Mouse (Mus musculus): ENCODE results near the gene Gm45785.

Gm45785 gene

GRCm38 (mm10) chr7:140857550-140858505, 1.7 kb upstream of the Gm45785 start, which contains the start of gene Bet1l:
Bet1l (minus strand) TSS chr7:140857577.
- no peak for DNase-seq (ENCODE audit: low spot score in 2 of 2)

DNA sequence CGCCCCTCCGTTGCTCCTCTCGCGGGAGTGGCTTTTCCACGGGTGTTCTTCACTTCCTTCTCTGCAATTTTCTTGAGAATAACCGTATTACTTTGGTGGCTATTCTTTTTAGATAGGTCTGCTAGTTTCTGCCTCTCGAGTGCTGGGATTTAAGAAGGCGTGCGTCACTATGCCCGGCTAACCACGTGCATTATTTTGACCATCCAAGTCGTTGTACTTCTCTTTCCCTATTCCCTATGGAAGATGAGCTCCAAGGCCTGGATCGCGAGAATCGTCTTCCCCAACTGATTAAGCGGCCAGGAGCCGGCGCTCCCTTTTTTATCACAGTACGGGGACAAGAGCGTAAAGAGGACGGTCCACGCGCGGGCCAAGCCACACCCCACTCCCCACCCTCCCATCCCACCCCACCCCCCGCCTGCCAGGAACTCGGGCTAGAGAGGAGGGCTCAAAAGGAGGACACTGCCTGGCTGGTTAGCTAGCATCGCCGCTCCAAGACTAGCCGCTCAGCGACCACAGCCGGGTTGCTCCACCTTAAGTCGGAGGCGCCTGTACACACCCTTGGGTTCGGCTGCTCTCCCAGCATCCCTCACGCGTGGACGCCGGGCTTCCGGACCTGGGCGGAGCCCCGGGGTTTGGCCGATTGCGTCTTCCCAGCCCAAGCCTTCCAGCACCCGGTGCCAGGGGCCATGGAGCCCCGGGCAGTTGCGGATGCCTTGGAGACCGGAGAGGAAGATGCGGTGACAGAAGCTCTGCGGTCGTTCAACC, 836 bp upstream of the Gm45785 start, which contains the start of gene Ric8a:
Gene Ric8a, plus strand, starts transcription at position 173 of the 765 bp plus-strand sequence.
- peak; percentile 87 to 89 for DNase-seq (ENCODE audit: low spot score in 2 of 2)

- no peak for DNase-seq (ENCODE audit: low spot score in 2 of 2)
Measured at GRCm38 (mm10) chr7:140855181-140855580, 950 bp downstream of the Gm45785 start.

GRCm38 (mm10) chr7:140854483-140854882, 1.6 kb downstream of the Gm45785 start:
- DNase-seq (ENCODE audit: low spot score in 2 of 2) = no peak

DNA sequence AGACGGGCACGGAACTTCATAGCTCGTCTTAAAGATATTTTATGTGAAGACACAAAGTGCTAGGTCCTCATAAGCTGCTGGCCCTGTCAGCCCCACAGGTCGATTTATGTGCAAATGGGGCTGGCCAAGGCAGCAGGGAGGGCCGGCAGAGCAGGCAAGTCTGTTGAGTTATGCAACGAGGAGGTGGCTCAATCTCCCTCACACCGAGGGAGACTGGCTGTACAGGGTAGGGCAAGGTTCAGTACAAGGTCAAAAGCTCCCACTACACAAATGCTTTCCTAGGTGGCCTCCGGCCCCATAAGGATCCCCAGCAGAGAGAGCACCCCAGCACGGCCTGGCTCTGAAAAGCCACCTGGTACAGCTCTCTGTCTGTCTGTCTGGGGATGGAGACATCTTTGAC, 2.7 kb downstream of the Gm45785 start:
- no peak for DNase-seq (ENCODE audit: low spot score in 2 of 2)

GRCm38 (mm10) chr7:140851916-140852315, 4.2 kb downstream of the Gm45785 start:
- no peak for DNase-seq (ENCODE audit: low spot score in 2 of 2)

GRCm38 (mm10) chr7:140848591-140848990, 7.5 kb downstream of the Gm45785 start:
- DNase-seq (ENCODE audit: low spot score in 2 of 2) = no peak

GRCm38 (mm10) chr7:140847755-140848580, 8.2 kb downstream of the Gm45785 start, which contains the start of gene Odf3:
Odf3 (plus strand) TSS chr7:140847805.
- peak in 1 of 2 experiments; percentile 76 for DNase-seq (ENCODE audit: low spot score in 2 of 2)

- DNase-seq (ENCODE audit: low spot score in 2 of 2) = no peak
Measured at GRCm38 (mm10) chr7:140846676-140847075, 9.5 kb downstream of the Gm45785 start.

DNA sequence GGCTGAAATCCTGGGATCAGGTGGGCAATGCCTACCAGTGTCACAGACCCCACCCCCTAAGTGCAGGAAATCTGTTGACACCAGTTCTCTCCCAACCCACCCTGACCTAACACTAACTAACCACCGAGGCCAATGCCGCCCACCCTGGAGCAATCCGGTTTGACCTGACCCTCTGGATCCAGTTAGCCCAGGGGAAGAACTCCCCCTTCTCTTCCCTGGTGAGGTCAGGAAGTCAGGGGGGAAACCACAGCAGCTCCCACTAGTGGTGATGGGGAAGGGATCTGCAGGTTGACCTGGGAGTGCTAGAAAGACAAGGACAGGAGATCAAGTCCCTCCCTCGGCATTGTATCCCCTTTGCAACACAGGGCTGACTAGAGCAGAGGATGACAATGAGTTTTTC, 10.4 kb downstream of the Gm45785 start:
- no peak for DNase-seq (ENCODE audit: low spot score in 2 of 2)

- DNase-seq (ENCODE audit: low spot score in 2 of 2) = peak; percentile 81 to 97
Measured at GRCm38 (mm10) chr7:140844905-140845665, 11.0 kb downstream of the Gm45785 start, which contains the start of gene Scgb1c1. Scgb1c1 (plus strand) TSS chr7:140845547.

DNA sequence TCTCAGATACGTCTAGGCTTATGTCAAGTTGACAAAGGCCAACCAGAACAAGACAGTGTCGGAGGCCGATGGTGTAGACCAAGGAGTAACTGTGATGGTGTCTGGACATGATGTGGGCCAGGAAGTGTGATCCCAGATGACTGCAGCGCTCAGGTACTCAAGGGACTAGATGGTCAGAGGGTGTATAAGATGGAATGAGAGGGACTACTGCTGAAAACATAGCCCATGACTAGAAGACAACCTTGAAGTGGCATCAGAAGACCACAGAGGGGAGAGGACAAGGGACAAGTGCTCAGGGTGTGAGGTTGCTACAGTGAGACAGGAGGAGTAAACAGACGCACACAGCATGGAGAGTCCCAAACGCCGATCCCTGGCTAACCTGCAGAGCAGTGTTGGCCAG, 12.3 kb downstream of the Gm45785 start:
- no peak for DNase-seq (ENCODE audit: low spot score in 2 of 2)

DNA sequence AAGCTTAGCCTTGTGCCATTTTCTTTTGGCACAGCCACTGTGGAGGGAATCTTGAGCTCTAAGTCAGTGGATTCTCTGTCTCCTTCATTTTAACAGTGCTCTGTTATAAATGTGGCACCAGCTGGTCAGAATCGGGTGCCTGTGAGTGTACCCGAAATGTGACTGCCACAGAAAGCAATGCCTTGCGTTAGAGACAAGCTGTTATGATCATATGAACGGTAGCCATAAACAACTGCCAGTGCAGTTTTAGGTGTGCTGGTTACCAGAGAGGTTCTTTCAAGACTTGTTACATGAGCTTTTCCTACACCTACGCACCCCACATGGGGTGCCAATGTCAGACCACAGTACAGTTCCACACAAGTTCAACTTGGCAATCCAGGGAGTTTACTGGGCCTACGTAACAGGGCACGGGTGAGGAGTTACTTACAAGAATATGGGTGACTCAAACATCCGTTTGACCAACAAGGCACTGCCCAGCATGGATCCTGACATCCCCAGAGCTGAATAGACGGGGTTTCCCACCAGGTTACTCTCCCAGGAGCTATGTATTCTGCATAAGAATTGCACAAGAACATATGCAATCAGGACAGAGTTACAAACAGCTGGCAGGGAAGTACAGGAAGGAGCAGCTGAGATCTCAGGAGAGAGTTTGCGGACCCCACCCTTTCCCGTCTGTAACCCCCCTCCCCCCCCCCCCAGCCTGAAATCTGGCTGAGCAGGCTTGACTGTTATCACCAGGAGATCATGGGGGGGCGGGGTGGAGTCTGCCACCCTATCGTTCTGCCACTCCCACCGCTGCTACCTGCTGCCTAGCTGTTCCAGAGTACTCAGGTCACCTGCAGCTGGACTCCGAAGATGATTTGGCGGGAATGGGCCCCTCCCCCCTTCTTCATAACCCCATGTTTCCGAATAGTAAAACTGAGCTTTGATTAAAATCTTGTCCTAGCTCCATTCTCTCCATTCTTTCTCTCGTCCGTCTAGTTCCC, 15.1 kb downstream of the Gm45785 start:
- peak in 1 of 2 experiments; percentile 33 for DNase-seq (ENCODE audit: low spot score in 2 of 2)

- DNase-seq (ENCODE audit: low spot score in 2 of 2) = peak in 1 of 2 experiments; percentile 56
Measured at GRCm38 (mm10) chr7:140839556-140839955, 16.6 kb downstream of the Gm45785 start.

DNA sequence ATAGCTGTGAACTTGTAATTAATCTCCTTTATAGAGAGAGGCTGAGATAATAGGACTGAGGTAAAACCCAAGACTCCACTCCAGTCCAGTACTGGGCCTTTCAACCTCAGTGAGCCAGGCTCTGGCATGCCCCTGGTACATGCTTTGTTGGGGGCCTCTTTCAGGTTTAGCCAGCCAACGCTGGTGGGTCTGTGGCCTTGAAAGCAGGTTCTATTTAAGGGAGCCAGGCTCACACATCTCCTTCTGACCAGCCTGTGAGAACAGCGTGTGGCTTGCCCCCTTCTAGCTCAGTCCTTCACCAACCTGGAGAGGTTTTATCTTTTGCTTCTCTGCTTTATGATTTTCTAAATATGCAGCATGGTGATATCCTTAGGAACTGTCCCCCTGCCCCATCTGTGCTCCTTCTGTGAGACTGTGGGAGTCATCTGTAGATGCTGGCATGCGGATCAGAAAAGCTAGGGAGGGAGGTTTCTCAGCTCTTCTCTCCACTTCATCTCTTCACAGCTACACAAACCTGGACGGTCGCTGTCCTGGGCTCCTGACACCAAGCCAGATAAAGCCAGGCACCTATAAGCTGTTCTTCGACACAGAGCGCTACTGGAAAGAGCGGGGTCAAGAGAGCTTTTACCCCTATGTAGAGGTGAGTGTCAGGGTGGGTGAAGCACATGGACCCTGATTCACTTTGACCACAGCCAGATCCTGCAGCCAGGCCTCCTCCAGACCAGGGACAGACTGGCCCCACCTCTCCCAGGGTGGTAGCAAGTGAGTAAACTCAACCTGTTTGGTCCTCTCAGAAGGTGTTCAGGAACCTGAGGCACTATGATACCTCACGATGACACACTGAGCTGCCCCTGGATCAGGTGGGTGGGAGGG, 19.7 kb downstream of the Gm45785 start:
- DNase-seq (ENCODE audit: low spot score in 2 of 2) = peak in 1 of 2 experiments; percentile 57

GRCm38 (mm10) chr7:140835758-140836087, 20.4 kb downstream of the Gm45785 start:
- DNase-seq (ENCODE audit: low spot score in 2 of 2) = no peak

- peak; percentile 33 to 60 for DNase-seq (ENCODE audit: low spot score in 2 of 2)
Measured at GRCm38 (mm10) chr7:140834968-140835757, 21.0 kb downstream of the Gm45785 start, which contains the start of gene Urah. Urah (plus strand) TSS chr7:140835018.

Data from urinary bladder, postnatal 4 days (tissue).